ENCODE assay signal across 8 mouse cellular contexts in the genomic region with DNA sequence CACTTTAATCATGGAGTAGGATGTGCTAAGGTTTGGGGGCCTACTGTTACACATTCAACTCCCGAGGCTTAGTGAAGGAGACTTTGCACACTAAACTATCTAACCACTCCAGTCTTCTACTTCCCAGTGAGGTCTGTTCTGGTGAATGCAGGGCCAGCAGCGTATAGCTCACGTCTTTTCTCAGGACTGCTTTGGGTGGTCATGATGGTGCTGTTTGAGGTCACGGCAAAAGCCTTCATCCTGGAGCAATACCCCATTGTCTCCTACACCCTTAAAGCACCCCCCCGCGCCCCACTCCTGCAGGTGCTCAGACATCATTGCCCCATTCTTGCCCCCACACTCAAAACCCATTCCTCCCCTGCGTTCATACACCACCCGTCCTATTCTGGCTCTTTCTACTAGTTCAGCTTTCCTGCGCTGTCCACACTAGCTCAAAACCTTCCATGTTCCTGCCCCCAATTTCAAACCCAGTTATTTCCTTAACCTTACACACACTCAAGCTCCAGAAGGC. TPM values are rescaled to one million over a fixed set of nuclear protein-coding genes. Genes with fewer than 3 reads are reported as not detected.
DNase-seq lines count a peak whose midpoint lies in the region; ATAC-seq and TF ChIP-seq lines count a peak whose summit lies in the region.

No protein-coding gene starts in this region.

- H3K4me2 ChIP-seq in limb, embryonic 15.5 days, result peak overlapping the region; percentile 67

- H3K27me3 ChIP-seq in heart, adult 2 months (ENCODE audit: control insufficient read depth, insufficient read depth, low read length), result no peaks in the 10 kb centered on the region
- H3K27me3 ChIP-seq in thymus, adult 2 months (ENCODE audit: control insufficient read depth, insufficient read depth, low read length), result no peaks in the 10 kb centered on the region
- H3K27me3 ChIP-seq in limb, embryonic 15.5 days, result no peaks in the 10 kb centered on the region

- H3K4me3 ChIP-seq in heart, adult 2 months, result peak overlapping the region; percentile 93
- H3K4me3 ChIP-seq in thymus, adult 2 months (ENCODE audit: control insufficient read depth, insufficient read depth, low read length), result peak overlapping the region; percentile 80
- H3K4me3 ChIP-seq in limb, embryonic 15.5 days, result peak overlapping the region; percentile 98

- WGBS in heart, adult 2 months, result 37% methylated on average over 9 of the region's 9 CpGs
- 48% methylated on average over 9 of the region's 9 CpGs for WGBS in thymus, adult 2 months
- WGBS in limb, embryonic 15.5 days, result 17% methylated on average over 9 of the region's 9 CpGs

- no peak for DNase-seq in heart, adult 2 months
- no peak for DNase-seq in heart, adult 8-10 months (ENCODE audit: low spot score)
- DNase-seq in thymus, adult 2 months, result no peak
- no peak for DNase-seq in thymus, adult 18-20 months
- DNase-seq in thymus, postnatal 14 days, result peak; percentile 50
- no peak for DNase-seq in urinary bladder, adult 2 months (ENCODE audit: low spot score)
- no peak for DNase-seq in layer of hippocampus, adult 11-12 months (ENCODE audit: low spot score)

- no peaks in the 10 kb centered on the region for H3K36me3 ChIP-seq in heart, adult 2 months (ENCODE audit: control insufficient read depth, insufficient read depth, low read length)
- H3K36me3 ChIP-seq in thymus, adult 2 months (ENCODE audit: control insufficient read depth, insufficient read depth, low read length), result no peaks in the 10 kb centered on the region
- peaks cover 8% of the 10 kb centered on the region for H3K36me3 ChIP-seq in limb, embryonic 15.5 days

- 0 out of 2 replicates have a peak overlapping the region, but pooled peaks have one; percentile 7 for H3K9ac ChIP-seq in heart, adult 2 months (ENCODE audit: low read depth, low read length)
- no peak overlapping the region for H3K9ac ChIP-seq in limb, embryonic 15.5 days

- intact Hi-C loops in heart, adult 2 months (cut with DNase I), result loop anchor here (5.0 kb wide), 1 partner anchor 99 kb away; a partner anchor contains a TSS

- H3K79me2 ChIP-seq in heart, adult 2 months (replicated peaks; ENCODE audit: control insufficient read depth, insufficient read depth, low read length), result peaks cover 2% of the 10 kb centered on the region; the same call in 1 of the 2 replicates

- ATAC-seq in limb, embryonic 15.5 days (ENCODE audit: insufficient number of reproducible peaks, low FRiP score, low TSS enrichment, low read depth), result no peak

- TF ChIP-seq EP300 in heart, adult 2 months (IDR thresholded peaks at IDR 0.05; ENCODE audit: insufficient read depth, low read depth, low read length), result no peak

- no peak overlapping the region; the same call in 1 of the 2 replicates for H3K27ac ChIP-seq in heart, adult 2 months
- no peak overlapping the region for H3K27ac ChIP-seq in thymus, adult 2 months (ENCODE audit: control insufficient read depth, insufficient read depth, low read length)
- peak overlapping the region; percentile 72 for H3K27ac ChIP-seq in limb, embryonic 15.5 days

- TF ChIP-seq POLR2A in heart, adult 2 months (IDR thresholded peaks at IDR 0.05; ENCODE audit: insufficient read depth, low read depth, low read length), result no peak
- TF ChIP-seq POLR2A in thymus, adult 2 months (IDR thresholded peaks at IDR 0.05; ENCODE audit: control insufficient read depth, extremely low read depth, insufficient read depth, low read length, poor library complexity), result no peak

- H3K9me3 ChIP-seq in limb, embryonic 15.5 days, result no peaks in the 10 kb centered on the region

- H3K4me1 ChIP-seq in heart, adult 2 months (ENCODE audit: control insufficient read depth, insufficient read depth, low read length), result peaks cover 1% of the 10 kb centered on the region
- peaks cover 11% of the 10 kb centered on the region for H3K4me1 ChIP-seq in thymus, adult 2 months (replicated peaks; ENCODE audit: control insufficient read depth, insufficient read depth, low read length)
- H3K4me1 ChIP-seq in limb, embryonic 15.5 days, result peaks cover 10% of the 10 kb centered on the region; the same call in 1 of the 2 replicates

- TF ChIP-seq CTCF in heart, adult 2 months (IDR thresholded peaks at IDR 0.05), result no peak
- TF ChIP-seq CTCF in thymus, adult 2 months (IDR thresholded peaks at IDR 0.05; ENCODE audit: borderline replicate concordance, control insufficient read depth, extremely low read depth, insufficient read depth, low read length, poor library complexity), result no peak

RNA-seq across cellular contexts. Expression of a gene that starts 0.5 kb away (rescaled TPM):
- 10 to 100 TPM; 10.6 to 11.4 TPM for total RNA-seq in heart, adult 2 months (2021)
- 17.4 and 20.3 TPM in 2 replicates for polyA plus RNA-seq in heart, adult 2 months (2012; rRNA removed)
- total RNA-seq in heart, adult 8-10 months (2022), result 10 to 100 TPM; 11.7 to 13.9 (median 12.5) TPM
- 86.5 and 90.0 TPM in 2 replicates for polyA plus RNA-seq in thymus, adult 2 months (2012; rRNA removed)
- polyA plus RNA-seq in limb, embryonic 15.5 days (2015; fragmentation: Nextera tagmentation; extraction: Ambion mirVana), result 51.5 and 51.8 TPM in 2 replicates
- polyA plus RNA-seq in urinary bladder, adult 2 months (2012; rRNA removed), result 42.5 and 44.8 TPM in 2 replicates

RNA-seq across cellular contexts. Expression of a gene that starts 16.6 kb away (rescaled TPM):
- total RNA-seq in heart, adult 2 months (2021), result 10 to 100 TPM; 23.6 to 26.3 TPM
- 20.4 and 23.7 TPM in 2 replicates for polyA plus RNA-seq in heart, adult 2 months (2012; rRNA removed)
- 10 to 100 TPM; 26.4 to 33.5 (median 30.8) TPM for total RNA-seq in heart, adult 8-10 months (2022)
- polyA plus RNA-seq in thymus, adult 2 months (2012; rRNA removed), result 7.0 and 9.5 TPM in 2 replicates
- 0.58 and 3.1 TPM in 2 replicates for polyA plus RNA-seq in limb, embryonic 15.5 days (2015; fragmentation: Nextera tagmentation; extraction: Ambion mirVana)
- 2.6 and 3.8 TPM in 2 replicates for polyA plus RNA-seq in urinary bladder, adult 2 months (2012; rRNA removed)

RNA-seq across cellular contexts. Expression of a gene that starts 30.1 kb away (rescaled TPM):
- total RNA-seq in heart, adult 2 months (2021), result 1 to 10 TPM; 6.2 to 6.9 TPM
- polyA plus RNA-seq in heart, adult 2 months (2012; rRNA removed), result 7.1 and 9.1 TPM in 2 replicates
- 1 to 10 TPM; 4.8 to 6.5 (median 5.4) TPM for total RNA-seq in heart, adult 8-10 months (2022)
- 7.6 and 9.2 TPM in 2 replicates for polyA plus RNA-seq in thymus, adult 2 months (2012; rRNA removed)
- polyA plus RNA-seq in limb, embryonic 15.5 days (2015; fragmentation: Nextera tagmentation; extraction: Ambion mirVana), result 7.3 and 8.9 TPM in 2 replicates
- 8.7 and 11.2 TPM in 2 replicates for polyA plus RNA-seq in urinary bladder, adult 2 months (2012; rRNA removed)
